Mouse (Mus musculus): ENCODE measurements around the gene Cnpy3.

DNA sequence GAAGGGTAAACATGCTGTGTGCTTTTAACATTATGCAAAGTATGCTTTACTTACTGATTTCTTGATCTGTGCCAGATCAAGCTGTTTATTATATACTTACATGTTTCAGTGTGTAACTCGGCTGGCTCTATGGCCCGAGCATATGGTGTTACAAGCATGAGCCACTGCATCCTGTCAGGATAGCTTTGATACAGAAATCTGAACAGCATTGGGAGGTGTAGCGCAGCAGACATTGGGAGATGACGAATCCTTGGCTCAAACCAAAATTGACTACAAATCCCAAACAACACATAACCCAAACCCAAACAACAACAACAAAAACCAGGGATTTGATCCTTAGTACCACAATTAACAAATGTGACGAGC is 20.0 kb upstream of the Cnpy3 start:
- TF ChIP-seq CTCF (IDR thresholded peaks at IDR 0.05; ENCODE audit: borderline replicate concordance, insufficient read depth, low read depth, low read length): no peak
- no peak for TF ChIP-seq POLR2A (IDR thresholded peaks at IDR 0.05; ENCODE audit: borderline replicate concordance, insufficient read depth, low read length)
